Mouse (Mus musculus): ENCODE results near the gene Mad2l2.

The Mad2l2 gene

GRCm38 (mm10) chr4:148140098-148141011, 10.2 kb downstream of the Mad2l2 start:
- peak; percentile 82 for DNase-seq (ENCODE audit: low read depth, low spot score)

- no peak for DNase-seq (ENCODE audit: low read depth, low spot score)
Measured at GRCm38 (mm10) chr4:148143721-148144120, 13.5 kb downstream of the Mad2l2 start.

- DNase-seq (ENCODE audit: low read depth, low spot score), result no peak
Measured at GRCm38 (mm10) chr4:148147714-148148113, 17.5 kb downstream of the Mad2l2 start.

DNA sequence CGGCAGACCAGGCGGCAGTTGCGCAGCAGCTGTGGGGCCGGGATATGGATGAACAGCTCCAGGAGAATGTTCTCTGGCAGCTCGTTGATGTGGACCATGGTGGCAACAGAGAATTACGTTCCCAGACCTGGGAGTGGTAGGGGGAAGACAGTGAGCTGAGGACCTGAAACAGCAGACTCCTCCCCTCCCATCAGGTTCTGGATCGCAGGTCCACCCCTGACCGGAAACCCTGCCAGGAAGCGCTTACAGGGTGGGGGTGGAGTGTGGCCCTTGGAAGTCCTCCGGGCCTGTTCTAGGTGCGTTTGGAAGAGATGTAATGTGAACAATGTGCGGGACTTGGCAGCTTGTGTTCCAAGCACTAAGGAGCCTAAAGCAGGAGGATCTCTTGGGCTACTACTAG, 19.4 kb downstream of the Mad2l2 start:
- DNase-seq (ENCODE audit: low read depth, low spot score), result no peak

DNA sequence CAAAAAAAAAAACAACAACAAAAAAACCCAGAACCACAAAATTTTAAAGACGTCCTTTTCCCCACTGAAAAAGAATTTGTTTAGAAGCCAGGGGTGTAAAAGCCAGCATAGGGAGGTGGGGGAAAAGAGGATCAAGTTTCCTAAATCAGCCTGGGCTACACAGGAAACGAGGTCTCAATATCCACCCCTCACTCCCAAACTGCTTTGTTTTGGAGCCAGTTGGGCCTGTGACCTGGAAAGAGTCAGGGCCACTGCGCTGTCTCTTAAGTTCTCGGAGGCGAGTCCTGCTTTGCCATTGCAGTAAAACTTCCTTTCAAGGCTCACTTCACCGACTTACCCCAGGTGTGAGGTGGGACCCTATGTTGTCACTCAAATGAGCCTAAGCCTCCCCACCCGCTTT, 20.1 kb downstream of the Mad2l2 start:
- DNase-seq (ENCODE audit: low read depth, low spot score), result no peak

GRCm38 (mm10) chr4:148150953-148151266, 20.7 kb downstream of the Mad2l2 start:
- no peak for DNase-seq (ENCODE audit: low read depth, low spot score)

GRCm38 (mm10) chr4:148151267-148152168, 21.3 kb downstream of the Mad2l2 start, which contains the start of gene Fbxo6:
TSS of gene Fbxo6 (minus strand) at chr4:148152140.
- DNase-seq (ENCODE audit: low read depth, low spot score), result peak; percentile 82

DNA sequence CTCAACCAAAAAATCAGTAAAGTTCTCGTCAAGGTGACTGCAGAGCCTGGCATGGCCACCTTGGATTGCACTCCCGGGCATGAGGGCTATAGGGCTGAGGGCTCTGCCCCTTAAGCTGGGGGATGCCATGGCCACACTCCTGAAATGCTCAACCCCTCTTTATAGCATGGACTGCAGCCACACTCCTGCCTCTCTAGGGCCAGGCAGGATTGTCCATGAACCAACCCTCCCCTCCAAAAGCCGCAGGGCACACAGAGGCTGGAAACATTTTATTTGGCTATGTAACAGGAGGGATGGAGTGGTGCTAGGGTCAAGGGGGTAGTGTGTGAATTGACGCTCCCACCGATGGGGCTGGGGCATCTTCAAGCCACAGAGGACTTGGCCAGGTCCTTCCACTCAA, 22.4 kb downstream of the Mad2l2 start:
- DNase-seq (ENCODE audit: low read depth, low spot score), result no peak

DNA sequence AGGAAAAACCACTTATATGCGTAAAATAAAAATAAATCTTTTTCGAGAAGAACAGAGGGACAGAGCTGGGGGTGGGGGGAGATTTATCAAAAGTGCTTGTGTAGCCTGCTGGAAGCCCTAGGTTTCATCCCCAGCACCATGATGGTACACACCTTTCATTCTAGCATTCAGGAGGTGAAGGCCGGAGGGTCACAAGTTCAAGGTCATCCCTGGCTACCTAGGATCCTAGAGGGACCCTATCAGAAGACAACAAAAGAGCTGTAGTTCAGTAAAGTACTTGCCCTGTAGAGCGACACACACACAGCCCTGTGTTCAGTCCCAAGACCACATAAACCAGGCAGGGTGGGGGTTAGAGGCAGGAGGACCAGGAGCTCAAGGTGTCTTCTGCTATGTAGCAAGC, 23.8 kb downstream of the Mad2l2 start:
- DNase-seq (ENCODE audit: low read depth, low spot score), result no peak

DNA sequence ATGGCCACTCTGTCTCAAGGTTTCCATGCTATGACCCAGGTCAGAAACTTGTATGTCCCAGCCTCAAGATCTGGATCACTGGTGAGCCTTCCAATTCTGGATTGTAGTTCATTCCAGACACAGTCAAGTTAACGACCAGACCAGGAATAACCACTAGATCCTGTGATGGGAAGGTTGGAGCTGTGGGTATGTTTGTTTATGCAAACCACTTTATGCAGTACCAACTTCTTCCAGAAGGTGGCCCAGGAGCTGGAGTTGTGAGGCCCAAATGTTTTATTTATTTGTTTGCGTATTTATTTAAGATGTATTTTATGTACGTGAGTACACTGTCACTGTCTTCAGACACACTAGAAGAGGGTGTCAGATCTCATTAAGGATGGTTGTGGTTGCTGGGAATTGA, 24.8 kb downstream of the Mad2l2 start:
- DNase-seq (ENCODE audit: low read depth, low spot score), result peak; percentile 40

DNA sequence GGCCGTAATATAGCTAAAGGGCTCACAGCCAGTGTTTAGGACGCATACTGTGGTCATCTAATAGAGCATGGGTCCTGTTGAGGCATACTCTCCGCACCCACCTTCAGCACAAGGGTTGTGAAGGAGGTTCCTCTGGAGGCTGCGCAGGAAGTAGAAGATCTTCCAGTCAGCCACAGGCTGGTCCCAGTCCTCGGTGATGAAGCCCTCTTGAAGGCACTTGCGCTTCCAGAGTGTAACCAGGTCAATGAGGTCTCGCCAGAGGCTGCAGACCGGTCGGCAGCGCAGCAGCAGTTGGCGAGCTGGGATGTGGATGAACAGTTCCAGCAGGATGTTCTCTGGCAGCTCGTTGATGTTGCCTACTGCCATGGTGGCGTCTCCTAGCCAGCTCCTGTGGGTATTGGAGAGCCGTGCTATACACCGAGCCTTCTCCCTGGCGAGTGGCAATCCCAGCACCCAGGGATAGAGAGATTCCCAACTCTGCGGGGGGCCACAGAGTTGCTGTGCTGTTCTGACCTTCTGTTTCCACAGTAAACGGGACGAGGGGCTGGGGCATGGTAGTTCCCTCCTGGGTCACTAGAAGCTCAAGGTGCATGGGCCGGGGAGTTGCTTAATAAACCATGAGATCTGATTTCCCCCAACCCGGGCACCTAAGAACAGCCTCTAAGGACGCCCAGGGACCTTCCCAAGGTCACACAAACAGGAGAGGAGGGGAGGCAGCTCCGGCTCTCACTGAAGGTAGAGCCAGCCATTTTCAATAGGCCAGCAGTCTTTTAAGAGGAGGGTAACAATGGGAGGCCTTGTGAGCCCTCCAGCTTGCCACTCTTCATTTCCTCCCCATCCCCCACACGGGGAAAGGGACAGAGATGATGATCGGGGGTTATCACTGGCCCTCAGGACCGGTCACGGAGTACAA, 28.5 kb downstream of the Mad2l2 start:
- DNase-seq (ENCODE audit: low read depth, low spot score), result no peak

GRCm38 (mm10) chr4:148159544-148160435, 29.6 kb downstream of the Mad2l2 start:
- peak; percentile 86 for DNase-seq (ENCODE audit: low read depth, low spot score)

- peak; percentile 40 for DNase-seq (ENCODE audit: low read depth, low spot score)
Measured at GRCm38 (mm10) chr4:148160436-148161390, 30.5 kb downstream of the Mad2l2 start, which contains the start of the genes Fbxo44 and Fbxo2. TSS of gene Fbxo44 (minus strand) at chr4:148160482. TSS of gene Fbxo2 (plus strand) at chr4:148160621.

DNA sequence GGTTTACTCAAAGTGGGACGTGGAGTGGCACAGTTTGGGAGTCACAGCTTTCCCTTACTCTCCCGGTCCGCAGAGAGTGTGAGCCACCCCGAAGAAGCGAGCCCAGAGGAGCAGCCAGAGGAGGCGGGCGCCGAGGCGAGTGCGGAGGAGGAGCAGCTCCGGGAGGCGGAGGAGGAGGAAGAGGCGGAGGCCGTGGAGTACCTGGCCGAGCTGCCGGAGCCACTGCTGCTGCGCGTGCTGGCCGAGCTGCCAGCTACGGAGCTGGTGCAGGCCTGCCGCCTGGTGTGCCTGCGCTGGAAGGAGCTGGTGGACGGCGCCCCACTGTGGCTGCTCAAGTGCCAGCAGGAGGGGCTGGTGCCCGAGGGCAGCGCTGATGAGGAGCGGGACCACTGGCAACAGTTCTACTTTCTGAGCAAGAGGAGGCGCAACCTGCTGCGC, 33.8 kb downstream of the Mad2l2 start:
- peak; percentile 63 for DNase-seq (ENCODE audit: low read depth, low spot score)

DNA sequence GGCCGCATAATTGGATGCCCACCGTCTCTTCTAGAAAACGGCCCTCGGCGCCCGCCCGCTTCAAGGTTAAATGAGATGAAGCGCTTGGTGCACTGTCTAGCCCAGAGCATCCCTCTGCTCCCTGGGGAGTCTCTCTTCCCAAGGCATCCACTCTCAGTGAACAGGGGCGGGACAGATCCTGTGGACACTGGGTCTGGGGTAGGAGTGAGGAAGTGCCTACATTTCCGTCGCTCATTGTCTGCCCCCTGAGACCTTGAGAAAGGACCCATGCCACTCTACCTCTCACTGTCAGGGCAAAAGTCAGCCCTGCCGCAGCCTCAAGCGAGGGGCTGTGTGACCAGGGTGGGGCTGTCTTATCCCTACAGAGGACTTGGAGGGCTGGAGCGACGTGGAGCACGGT, 34.3 kb downstream of the Mad2l2 start:
- DNase-seq (ENCODE audit: low read depth, low spot score), result no peak

- no peak for DNase-seq (ENCODE audit: low read depth, low spot score)
Measured at GRCm38 (mm10) chr4:148165551-148165950, 35.4 kb downstream of the Mad2l2 start.

DNA sequence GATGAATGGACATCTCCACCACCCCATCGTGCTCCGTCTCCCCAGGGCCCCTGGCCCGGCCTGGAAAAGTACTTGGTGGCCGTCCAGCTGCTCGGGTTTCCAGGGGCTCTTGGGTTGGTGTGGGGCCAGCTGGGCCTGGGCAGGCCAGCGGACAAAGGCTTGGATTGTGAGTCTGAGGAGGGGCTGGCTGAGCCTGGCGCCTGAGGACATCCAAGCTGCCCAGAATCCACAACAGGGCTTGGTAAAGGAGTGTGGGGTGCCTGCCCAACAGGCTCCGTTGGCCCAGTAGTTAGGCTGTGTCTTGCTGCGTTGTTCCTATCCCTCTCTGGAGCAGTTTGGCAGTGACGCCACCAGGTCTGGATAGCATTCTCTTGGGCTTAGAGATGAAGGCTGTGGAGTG, 36.2 kb downstream of the Mad2l2 start:
- no peak for DNase-seq (ENCODE audit: low read depth, low spot score)

- DNase-seq (ENCODE audit: low read depth, low spot score), result peak; percentile 72
Measured at GRCm38 (mm10) chr4:148166986-148167385, 36.8 kb downstream of the Mad2l2 start.

DNA sequence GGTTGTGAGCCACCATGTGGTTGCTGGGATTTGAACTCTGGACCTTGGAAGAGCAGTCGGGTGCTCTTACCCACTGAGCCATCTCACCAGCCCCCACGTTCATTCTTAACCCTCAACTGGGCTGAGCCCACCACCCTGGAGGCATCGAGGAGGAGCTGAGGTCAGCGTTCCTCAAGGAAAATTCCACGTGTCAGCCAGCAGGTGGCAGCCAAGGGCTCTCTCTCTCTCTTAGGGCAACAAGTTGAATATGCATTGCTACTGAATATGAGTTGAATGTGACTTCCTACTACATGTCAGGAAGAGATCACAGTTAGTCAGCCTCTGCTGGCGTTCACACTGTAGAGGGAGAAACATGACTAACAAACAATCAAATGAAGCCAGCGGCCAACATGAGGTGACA, 38.1 kb downstream of the Mad2l2 start:
- DNase-seq (ENCODE audit: low read depth, low spot score), result peak; percentile 56
